Mouse (Mus musculus): ENCODE data around the gene Ctnnd2.

Gene Ctnnd2

GRCm38 (mm10) chr15:30885410-30885809 is 713.0 kb downstream of the Ctnnd2 start:
- DNase-seq (ENCODE audit: low spot score), result peak; percentile 25

DNA sequence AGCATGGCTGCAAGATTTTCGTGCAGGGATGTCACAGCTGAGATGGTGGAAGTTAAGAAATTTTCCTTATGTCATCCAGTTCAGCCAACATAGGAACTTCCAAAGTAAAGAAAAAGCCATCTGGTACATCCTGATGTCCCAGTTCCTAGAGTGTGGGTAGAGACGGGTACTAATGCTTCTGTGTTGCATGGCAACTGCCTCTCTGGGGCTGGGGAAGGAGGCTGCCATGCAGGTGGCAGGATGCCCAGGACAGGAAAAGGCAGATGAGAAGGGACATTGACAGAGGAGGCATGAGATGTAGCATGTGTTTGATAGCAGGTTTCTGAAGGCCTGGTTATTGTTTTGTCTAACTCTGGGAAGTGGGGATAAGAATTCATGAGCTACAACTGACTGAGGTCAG is 715.2 kb downstream of the Ctnnd2 start:
- no peak for DNase-seq (ENCODE audit: low spot score)

- no peak for DNase-seq (ENCODE audit: low spot score)
These were observed 719.6 kb downstream of the Ctnnd2 start for GRCm38 (mm10) chr15:30891986-30892385.

DNA sequence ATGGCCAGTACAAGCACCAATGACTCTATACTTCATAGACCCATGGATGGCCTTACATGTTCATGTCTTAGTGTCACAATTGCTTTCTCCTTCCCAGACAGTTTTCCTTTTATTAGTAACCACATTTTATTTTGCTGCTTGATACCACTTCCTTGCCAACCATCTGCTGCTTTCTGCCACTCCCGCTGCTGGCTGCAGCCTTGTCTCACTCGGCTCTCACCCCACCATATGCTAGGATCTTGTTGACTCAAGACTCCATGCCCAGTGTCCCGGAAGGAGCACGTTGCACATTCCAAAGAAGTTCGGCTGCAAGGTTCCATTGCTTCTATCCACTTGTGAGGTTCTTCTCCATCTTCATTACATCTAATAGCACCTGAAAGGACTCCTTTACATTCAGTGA is 722.7 kb downstream of the Ctnnd2 start:
- no peak for DNase-seq (ENCODE audit: low spot score)

- no peak for DNase-seq (ENCODE audit: low spot score)
These were observed 724.9 kb downstream of the Ctnnd2 start for GRCm38 (mm10) chr15:30897342-30897741.

DNA sequence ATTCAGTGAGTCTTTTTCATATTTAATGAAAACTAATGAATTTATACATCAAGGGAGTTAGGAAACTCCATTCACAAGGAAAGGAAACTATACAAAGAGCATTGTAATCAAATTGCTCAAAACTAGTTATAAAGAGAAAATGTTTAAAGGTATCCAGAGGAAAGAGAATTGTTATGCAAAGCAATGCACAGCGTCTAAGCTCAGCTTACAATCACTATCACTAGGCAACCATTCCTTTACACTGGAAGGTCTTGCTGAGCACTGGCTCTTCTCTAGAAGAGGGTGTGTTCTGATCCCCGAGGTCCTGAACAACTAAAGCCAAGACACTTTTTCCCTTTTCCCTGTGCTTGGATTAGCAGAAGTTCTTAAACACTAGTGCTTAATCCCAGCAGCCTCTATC is 735.6 kb downstream of the Ctnnd2 start:
- DNase-seq (ENCODE audit: low spot score), result no peak

- no peak for DNase-seq (ENCODE audit: low spot score)
These were observed 741.0 kb downstream of the Ctnnd2 start for GRCm38 (mm10) chr15:30913360-30913759.

- no peak for DNase-seq (ENCODE audit: low spot score)
These were observed 753.4 kb downstream of the Ctnnd2 start for GRCm38 (mm10) chr15:30925838-30926237.

GRCm38 (mm10) chr15:30927632-30928031 is 755.2 kb downstream of the Ctnnd2 start:
- peak; percentile 24 for DNase-seq (ENCODE audit: low spot score)

- no peak for DNase-seq (ENCODE audit: low spot score)
These were observed 759.5 kb downstream of the Ctnnd2 start for GRCm38 (mm10) chr15:30931906-30932305.

- DNase-seq (ENCODE audit: low spot score), result no peak
These were observed 773.5 kb downstream of the Ctnnd2 start for GRCm38 (mm10) chr15:30945863-30946262.

DNA sequence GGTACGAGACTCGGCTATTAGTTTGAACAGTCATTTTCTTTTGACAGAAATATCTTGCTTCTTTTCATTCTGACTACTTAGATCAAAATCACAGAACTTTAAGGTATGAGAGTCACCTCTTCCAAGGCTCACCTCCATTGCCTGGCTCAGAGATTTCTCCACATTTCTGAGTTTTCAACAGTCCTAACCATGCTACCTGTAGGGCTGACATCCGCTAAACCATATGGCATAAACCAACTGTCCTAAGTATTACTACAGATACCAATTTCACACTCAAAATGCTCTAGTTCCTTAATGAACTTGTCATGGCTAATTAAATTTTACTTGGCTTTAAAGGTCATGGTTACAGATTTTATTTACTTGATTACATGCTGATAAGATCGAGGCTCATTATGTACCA is 786.1 kb downstream of the Ctnnd2 start:
- no peak for DNase-seq (ENCODE audit: low spot score)

- no peak for DNase-seq (ENCODE audit: low spot score)
These were observed 790.2 kb downstream of the Ctnnd2 start for GRCm38 (mm10) chr15:30962421-30963160.

- DNase-seq (ENCODE audit: low spot score), result no peak
These were observed 791.7 kb downstream of the Ctnnd2 start for GRCm38 (mm10) chr15:30964046-30964445.

DNA sequence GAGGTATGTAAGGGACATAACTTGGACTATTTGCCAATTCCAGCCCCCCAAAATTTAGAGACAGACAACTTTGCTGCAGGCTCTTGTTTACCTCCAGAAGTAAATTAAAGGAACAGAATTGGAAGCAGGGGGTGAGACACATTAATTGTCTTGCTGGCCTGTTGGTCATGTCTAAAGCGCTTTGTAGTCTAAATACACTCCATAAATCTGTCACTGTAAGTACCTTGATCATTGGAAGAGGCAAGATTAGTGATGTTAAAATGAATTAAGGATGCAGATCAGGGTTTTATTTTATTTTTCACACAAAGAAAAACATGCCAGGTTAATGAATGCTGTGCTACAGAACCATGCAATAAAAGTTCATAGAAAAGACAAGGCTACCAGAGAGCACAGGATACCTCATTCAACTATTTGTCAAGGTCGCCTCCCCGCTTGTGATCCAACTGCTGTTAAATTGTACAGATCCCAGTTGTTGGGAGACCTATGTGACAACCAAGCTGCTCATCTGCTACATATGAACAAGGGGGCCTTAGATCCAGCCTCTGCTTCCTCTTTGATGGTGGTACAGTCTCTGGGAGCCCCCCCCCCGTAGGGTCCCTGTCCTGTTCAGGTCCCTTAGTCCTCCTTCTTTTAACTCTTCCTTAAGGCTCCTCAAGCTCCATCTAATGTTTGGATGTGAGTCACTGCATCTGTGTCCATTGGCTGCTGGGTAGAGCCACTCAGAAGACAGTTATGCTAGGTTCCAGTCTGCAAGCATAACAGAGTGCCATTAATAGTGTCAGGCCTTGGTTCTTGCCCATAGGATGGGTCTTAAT is 792.7 kb downstream of the Ctnnd2 start:
- no peak for DNase-seq (ENCODE audit: low spot score)

DNA sequence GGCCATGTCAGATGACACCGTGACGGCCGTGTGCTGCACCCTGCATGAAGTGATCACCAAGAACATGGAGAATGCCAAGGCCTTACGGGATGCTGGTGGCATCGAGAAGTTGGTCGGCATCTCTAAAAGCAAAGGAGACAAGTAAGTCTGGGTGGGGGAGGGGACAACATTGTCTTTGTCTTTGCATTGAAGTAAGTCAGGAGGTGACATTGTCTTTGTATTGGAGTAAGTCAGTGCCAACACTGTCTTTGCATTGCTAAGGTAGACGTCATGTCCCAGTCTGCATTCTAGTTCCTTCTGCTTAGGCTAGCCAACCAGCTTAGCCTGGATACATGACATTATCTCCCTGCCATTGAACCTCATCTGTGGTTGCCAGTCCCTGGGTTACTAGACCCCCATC is 794.4 kb downstream of the Ctnnd2 start:
- no peak for DNase-seq (ENCODE audit: low spot score)

DNA sequence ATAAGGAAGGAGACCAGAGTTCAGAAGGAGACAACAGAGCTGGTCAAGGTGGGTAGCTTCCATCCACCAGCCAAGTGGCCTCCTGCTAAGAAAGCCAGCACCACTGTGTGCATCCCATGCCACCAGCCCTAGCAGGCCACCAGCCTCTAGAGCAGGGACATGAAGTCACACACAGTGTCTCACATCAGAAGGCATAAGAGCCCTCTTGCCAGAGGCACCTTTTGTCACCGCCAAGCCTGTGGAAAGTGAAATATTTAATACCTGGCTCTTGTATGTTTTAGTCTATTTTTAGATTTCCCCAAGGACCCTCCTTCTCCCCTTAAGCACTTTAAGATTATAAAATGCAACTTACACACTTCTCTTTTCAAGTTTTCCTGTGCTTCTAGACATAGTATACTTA is 802.0 kb downstream of the Ctnnd2 start:
- no peak for DNase-seq (ENCODE audit: low spot score)

DNA sequence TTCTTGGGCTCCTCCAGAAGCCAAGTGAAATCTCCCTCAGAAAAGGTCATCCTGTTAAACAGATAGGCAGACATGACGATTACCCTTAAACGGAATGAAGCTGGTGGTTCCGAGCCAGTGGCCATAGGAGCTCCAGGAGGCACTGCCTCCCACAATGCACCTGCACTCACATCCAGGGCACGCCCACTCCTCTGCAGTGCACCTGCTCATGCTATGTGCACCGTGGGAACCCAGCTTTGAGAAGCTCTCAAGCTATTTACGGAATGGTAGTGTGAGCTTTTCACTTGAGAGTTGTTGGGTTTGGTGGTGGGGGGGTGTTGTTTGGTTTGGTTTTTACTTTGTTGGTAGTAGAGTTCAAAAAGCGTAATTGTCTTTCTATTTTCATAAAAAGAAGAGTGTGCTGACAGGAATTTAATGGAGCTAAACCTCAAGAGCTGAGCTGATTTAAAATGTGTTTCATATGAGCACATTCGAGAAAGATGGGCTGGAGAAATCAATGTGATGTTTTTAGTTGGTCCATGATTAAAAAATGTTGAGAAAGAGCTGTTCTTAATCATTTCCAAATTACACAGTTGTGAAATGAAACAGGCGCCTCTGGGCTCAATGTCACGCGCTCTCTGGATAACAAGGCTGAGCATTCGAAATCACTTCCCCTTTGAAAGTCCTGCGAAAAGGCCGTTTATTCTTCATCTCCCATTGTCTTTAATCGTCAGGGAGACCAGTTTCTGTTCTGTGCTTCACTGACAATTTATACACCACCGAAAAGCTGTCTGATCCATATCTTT is 802.8 kb downstream of the Ctnnd2 start:
- no peak for DNase-seq (ENCODE audit: low spot score)

DNA sequence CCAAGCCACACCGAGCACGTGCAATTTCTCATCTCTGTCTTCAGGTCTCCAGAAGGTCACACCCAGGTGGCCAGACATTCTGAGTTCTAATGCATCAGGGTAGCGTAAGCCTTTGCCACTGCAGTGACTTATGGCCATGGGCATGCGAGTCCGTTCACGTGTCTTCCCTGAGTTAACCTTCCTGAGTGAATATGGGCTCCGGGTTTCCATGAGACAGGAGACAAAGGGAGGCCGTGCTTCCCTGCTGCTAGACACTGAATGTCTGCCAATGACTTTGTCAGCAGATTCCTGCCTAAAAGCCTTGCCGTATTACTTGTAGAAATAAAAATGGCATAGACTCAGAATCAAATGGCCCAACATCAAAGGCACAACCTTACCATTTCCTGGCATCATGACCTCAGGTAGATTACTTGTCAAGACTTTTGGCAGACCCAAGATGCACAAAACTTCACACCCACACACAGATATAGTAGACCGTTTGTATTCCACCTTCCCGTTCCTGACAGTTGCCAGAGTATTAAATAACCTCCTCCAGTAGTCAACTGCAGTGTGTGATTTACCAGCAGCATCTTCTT is 804.9 kb downstream of the Ctnnd2 start:
- DNase-seq (ENCODE audit: low spot score), result no peak

DNA sequence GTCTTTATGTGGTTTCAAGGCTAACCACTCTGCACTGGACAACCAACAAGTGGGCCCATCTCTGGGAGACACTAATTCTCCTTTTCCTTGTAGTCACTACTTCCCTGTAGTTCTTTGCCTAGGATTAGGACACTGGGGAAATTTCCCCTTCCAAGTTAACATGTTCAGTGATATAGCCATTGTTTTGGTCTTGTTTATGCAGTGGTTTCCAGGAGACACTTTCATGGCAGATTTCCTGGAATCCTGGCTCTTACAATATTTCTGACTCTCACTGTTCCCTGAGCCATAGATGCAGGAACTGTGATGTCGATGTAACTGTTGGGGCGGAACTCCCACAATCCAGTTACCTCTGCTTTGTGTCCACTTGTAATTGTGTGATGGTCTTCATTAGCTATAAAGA is 814.5 kb downstream of the Ctnnd2 start:
- DNase-seq (ENCODE audit: low spot score), result no peak

DNA sequence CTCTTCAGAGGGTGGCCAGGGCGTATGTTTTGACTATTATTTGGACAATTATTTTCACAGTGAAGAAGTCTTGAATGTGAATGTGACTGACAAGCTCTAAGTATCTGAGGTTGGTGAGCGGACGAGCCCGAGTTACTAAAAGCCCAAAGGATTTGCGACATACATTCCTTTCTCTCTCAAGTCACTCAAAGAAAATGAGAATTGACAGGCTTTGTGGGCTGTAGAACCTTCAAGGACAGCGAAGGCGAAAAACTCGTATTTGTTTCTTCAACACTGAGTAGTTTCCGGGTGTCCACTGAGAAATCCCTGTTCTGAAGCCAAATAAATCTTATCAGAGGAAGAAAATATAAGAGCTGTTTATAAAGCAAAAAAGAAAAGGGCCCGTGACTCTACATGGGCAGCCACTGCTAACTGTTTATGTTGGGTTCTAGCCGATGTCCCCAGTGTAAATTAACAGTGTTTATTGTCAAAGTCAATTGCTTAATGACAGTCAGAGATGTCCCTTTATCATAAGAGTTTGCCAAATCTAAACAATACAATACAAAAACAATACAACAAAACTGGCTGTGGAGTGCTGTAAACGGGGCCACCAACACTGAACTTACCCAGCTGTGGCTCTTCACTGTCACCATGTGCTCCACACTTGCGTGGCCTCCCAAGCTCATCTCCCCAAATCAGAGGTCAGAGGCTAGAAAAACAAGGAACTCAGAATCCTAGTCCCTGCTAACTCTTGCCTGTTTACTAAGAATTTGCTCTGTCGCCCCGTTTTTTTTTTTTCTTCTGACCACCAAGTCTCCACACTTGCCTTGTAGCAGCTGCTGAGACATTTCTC is 818.2 kb downstream of the Ctnnd2 start:
- DNase-seq (ENCODE audit: low spot score), result no peak

Data from urinary bladder, postnatal 14 days (tissue).